Mouse (Mus musculus): ENCODE results near the gene Slc39a9. TPM values are rescaled to one million over a fixed set of nuclear protein-coding genes. Genes with fewer than 3 reads are reported as not detected.
A peak's percentile ranks its signal among the peaks of the same experiment; 100 is the strongest.

Gene Slc39a9
- total RNA-seq, 2 experiments from 2014 or later = 39.2 to 43.1 TPM

- intact Hi-C loops (cut with DNase I) = no loop called here
- no peak for DNase-seq
These were observed 2.7 kb downstream of the Slc39a9 start for GRCm38 (mm10) chr12:80646377-80646776.

- peak; percentile 14 for DNase-seq
- intact Hi-C loops (cut with DNase I) = no loop called here
These were observed 10.4 kb downstream of the Slc39a9 start for GRCm38 (mm10) chr12:80653951-80654658.

- DNase-seq = no peak
- intact Hi-C loops (cut with DNase I) = no loop called here
These were observed 11.0 kb downstream of the Slc39a9 start for GRCm38 (mm10) chr12:80654659-80655025.

- no peak for DNase-seq
- intact Hi-C loops (cut with DNase I) = no loop called here
These were observed 15.0 kb downstream of the Slc39a9 start for GRCm38 (mm10) chr12:80658661-80659060.

GRCm38 (mm10) chr12:80662322-80662721 lies 18.6 kb downstream of the Slc39a9 start:
- intact Hi-C loops (cut with DNase I) = no loop called here
- no peak for DNase-seq

GRCm38 (mm10) chr12:80663935-80664334 lies 20.3 kb downstream of the Slc39a9 start:
- intact Hi-C loops (cut with DNase I) = no loop called here
- DNase-seq = no peak

GRCm38 (mm10) chr12:80668391-80668790 lies 24.7 kb downstream of the Slc39a9 start:
- intact Hi-C loops (cut with DNase I) = no loop called here
- no peak for DNase-seq

GRCm38 (mm10) chr12:80673170-80673569 lies 29.5 kb downstream of the Slc39a9 start:
- intact Hi-C loops (cut with DNase I) = no loop called here
- peak; percentile 55 for DNase-seq

- DNase-seq = peak; percentile 36
- intact Hi-C loops (cut with DNase I) = no loop called here
These were observed 37.7 kb downstream of the Slc39a9 start for GRCm38 (mm10) chr12:80681340-80681739.

- DNase-seq = no peak
- intact Hi-C loops (cut with DNase I) = no loop called here
These were observed 39.9 kb downstream of the Slc39a9 start for GRCm38 (mm10) chr12:80683554-80683953.

- intact Hi-C loops (cut with DNase I) = no loop called here
These were observed 40.6 kb downstream of the Slc39a9 start for GRCm38 (mm10) chr12:80684316-80684715.

GRCm38 (mm10) chr12:80687788-80688211 lies 44.1 kb downstream of the Slc39a9 start:
- intact Hi-C loops (cut with DNase I) = no loop called here
- peak; percentile 77 for DNase-seq

More at GRCm38 (mm10) chr12:80684316-80684715, 40.6 kb downstream of the Slc39a9 start:
- DNase-seq = no peak

- intact Hi-C loops (cut with DNase I) = no loop called here
- DNase-seq = no peak
These were observed 46.0 kb downstream of the Slc39a9 start for GRCm38 (mm10) chr12:80689696-80690095.

GRCm38 (mm10) chr12:80691671-80692091 lies 48.0 kb downstream of the Slc39a9 start:
- no peak for DNase-seq
- intact Hi-C loops (cut with DNase I) = no loop called here

- peak; percentile 37 for DNase-seq
- intact Hi-C loops (cut with DNase I) = no loop called here
These were observed 48.7 kb downstream of the Slc39a9 start, which contains the start of gene Plekhd1 for GRCm38 (mm10) chr12:80692269-80692972. Plekhd1 (plus strand) TSS chr12:80692591.

- intact Hi-C loops (cut with DNase I) = no loop called here
- DNase-seq = no peak
These were observed 50.0 kb downstream of the Slc39a9 start for GRCm38 (mm10) chr12:80693700-80694099.

- intact Hi-C loops (cut with DNase I) = no loop called here
- DNase-seq = no peak
These were observed 51.3 kb downstream of the Slc39a9 start for GRCm38 (mm10) chr12:80695004-80695403.

GRCm38 (mm10) chr12:80698526-80699143 lies 55.0 kb downstream of the Slc39a9 start:
- intact Hi-C loops (cut with DNase I) = no loop called here
- no peak for DNase-seq

- intact Hi-C loops (cut with DNase I) = no loop called here
- no peak for DNase-seq
These were observed 55.5 kb downstream of the Slc39a9 start for GRCm38 (mm10) chr12:80699144-80699531.

- intact Hi-C loops (cut with DNase I) = no loop called here
- peak; percentile 64 for DNase-seq
These were observed 57.6 kb downstream of the Slc39a9 start for GRCm38 (mm10) chr12:80701332-80701731.

GRCm38 (mm10) chr12:80706208-80706914 lies 62.7 kb downstream of the Slc39a9 start:
- intact Hi-C loops (cut with DNase I) = no loop called here

More at GRCm38 (mm10) chr12:80706208-80706914, 62.7 kb downstream of the Slc39a9 start:
- DNase-seq = no peak
